Mouse (Mus musculus): ENCODE measurements around the gene Wdr74. TPM values are rescaled to one million over a fixed set of nuclear protein-coding genes. Genes with fewer than 3 reads are reported as not detected.
"Not testable (repeated sequence)": the region's sequence is repeated elsewhere in the genome, so short reads cannot be mapped to it uniquely, and the experiment has no call there.

Gene Wdr74
- polyA plus RNA-seq, 1 experiment from 2014 or later = 88.5 TPM

DNA sequence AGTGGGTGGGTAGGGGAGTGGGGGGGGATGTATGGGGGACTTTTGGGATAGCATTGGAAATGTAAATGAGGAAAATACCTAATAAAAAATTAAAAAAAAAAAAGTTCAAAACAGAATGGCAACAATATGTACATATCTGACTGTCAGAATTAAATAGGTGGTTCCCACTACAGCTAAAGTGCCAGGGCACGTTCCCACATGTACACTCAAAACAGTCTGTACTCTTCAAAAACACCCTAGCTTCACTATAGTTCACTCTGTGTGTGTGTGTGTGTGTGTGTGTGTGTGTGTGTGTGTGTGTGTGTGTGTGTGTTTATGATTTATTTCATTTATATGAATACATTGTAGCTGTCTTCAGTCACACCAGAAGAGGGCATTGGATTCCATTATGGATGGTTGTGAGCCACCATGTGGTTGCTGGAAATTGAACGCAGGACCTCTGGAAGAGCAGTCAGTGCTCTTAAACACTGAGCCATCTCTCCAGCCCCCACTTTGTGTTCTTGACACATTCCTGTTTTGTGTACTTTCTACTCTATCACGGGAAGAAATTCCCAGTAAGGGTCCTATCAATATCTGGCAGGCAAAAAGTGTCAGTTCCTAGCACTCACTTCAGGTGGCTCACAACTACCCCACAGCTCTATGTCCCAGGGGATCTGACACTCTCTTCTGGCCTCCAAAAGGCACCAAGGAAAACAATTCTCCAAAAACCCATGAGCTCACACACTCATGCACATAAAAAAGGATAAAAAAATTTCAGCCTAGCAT lies 7.1 kb upstream of the Wdr74 start:
- WGBS = 58% methylated on average over 3 of the region's 3 CpGs
- H3K27ac ChIP-seq; H3K4me3 ChIP-seq; H3K9ac ChIP-seq; ATAC-seq (ENCODE audit: insufficient number of reproducible peaks, insufficient read depth, low FRiP score, low TSS enrichment); H3K27me3 ChIP-seq; H3K4me2 ChIP-seq (replicated peaks); H3K9me3 ChIP-seq: not testable (repeated sequence)
- Histone ChIP-seq H3K4me1 (peaks cover 16% of the 10 kb centered on the region), H3K36me3 (peaks cover 27% of the 10 kb centered on the region)

DNA sequence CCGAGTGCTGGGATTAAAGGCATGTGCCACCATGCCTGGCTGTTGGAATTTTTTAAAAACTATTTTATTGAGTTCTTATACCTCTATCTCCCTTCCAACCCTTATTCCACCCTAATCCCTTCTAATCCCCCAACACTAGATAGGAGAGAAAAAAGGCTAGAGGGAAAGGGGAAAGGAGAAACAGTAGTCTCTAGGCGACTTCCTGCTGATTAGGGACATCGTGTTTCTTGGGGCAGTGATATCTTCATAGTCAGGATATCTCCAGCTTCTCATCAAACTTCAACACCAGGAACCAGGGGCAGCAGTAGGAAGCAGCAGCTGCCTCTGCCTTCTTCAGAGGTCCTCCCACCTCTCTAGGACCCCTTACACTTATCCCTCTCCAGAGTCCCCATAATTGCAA lies 1.3 kb upstream of the Wdr74 start:
- peaks cover 7% of the 10 kb centered on the region; the same call in 1 of the 2 replicates for H3K4me1 ChIP-seq
- no peak overlapping the region for H3K4me2 ChIP-seq (replicated peaks)
- ATAC-seq (ENCODE audit: insufficient number of reproducible peaks, insufficient read depth, low FRiP score, low TSS enrichment) = no peak
- no peak overlapping the region for H3K4me3 ChIP-seq
- peaks cover 16% of the 10 kb centered on the region for H3K36me3 ChIP-seq
- H3K27me3 ChIP-seq = no peaks in the 10 kb centered on the region
- H3K9me3 ChIP-seq = no peaks in the 10 kb centered on the region
- H3K27ac ChIP-seq = no peak overlapping the region
- H3K9ac ChIP-seq = no peak overlapping the region
- 75% methylated on average over 3 of the region's 3 CpGs for whole genome bisulfite sequencing

- H3K4me2 ChIP-seq (replicated peaks) = peak overlapping the region; percentile 89
- H3K4me3 ChIP-seq = peak overlapping the region; percentile 77
- peak overlapping the region; percentile 70 for H3K9ac ChIP-seq
- peaks cover 14% of the 10 kb centered on the region; the same call in 1 of the 2 replicates for H3K4me1 ChIP-seq
- peak overlapping the region; percentile 13 for H3K27ac ChIP-seq
- WGBS = 3% methylated on average over 11 of the region's 11 CpGs
- no peak for ATAC-seq (ENCODE audit: insufficient number of reproducible peaks, insufficient read depth, low FRiP score, low TSS enrichment)
- H3K9me3 ChIP-seq = no peaks in the 10 kb centered on the region
- H3K36me3 ChIP-seq = peaks cover 30% of the 10 kb centered on the region
- no peaks in the 10 kb centered on the region for H3K27me3 ChIP-seq
Observed at GRCm38 (mm10) chr19:8736160-8736467, 487 bp downstream of the Wdr74 start.

DNA sequence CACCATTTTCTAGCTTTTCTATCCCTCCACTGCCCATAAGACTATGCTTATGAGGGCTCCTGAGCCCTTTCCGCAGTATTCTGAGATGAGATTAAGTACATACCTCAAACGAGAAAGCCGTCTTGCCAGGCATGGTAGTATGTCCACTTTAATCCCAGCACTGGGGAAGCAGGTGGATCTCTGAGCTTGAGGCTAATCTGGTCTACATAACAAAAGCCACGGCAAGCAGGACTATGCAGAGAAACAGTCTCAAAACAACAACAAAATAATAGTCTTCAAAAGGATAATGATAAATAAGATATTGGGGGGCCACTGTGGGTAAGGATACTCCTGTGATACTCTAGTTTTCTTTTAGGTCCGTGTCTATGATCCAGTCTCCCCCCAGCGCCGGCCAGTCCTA lies 3.3 kb downstream of the Wdr74 start:
- Histone ChIP-seq H3K4me3 (no peak overlapping the region), H3K9me3 (no peaks in the 10 kb centered on the region), H3K9ac (no peak overlapping the region), H3K36me3 (peaks cover 42% of the 10 kb centered on the region), H3K27me3 (no peaks in the 10 kb centered on the region), H3K4me1 (peaks cover 23% of the 10 kb centered on the region), H3K4me2 (replicated peaks) (no peak overlapping the region), H3K27ac (no peak overlapping the region)
- WGBS = 94% methylated on average over 7 of the region's 7 CpGs
- ATAC-seq (ENCODE audit: insufficient number of reproducible peaks, insufficient read depth, low FRiP score, low TSS enrichment) = no peak

DNA sequence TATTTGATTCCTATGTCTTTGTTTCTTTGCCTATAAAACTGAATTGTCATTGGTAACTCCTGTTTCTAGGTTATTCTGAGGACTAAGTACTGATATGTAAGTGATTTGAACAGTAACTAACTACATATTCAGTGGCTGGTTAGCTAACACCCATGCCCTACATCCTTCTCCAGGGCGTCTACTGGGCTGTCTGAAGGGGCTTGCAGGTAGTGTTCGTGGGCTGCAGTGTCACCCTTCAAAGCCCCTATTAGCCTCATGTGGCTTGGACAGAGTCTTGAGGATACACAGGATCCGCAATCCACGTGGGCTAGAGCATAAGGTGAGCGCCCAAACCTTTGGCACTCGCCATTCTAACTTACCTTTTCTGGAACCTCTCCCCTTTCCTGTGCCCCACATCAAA lies 4.0 kb downstream of the Wdr74 start:
- H3K36me3 ChIP-seq = peaks cover 47% of the 10 kb centered on the region

DNA sequence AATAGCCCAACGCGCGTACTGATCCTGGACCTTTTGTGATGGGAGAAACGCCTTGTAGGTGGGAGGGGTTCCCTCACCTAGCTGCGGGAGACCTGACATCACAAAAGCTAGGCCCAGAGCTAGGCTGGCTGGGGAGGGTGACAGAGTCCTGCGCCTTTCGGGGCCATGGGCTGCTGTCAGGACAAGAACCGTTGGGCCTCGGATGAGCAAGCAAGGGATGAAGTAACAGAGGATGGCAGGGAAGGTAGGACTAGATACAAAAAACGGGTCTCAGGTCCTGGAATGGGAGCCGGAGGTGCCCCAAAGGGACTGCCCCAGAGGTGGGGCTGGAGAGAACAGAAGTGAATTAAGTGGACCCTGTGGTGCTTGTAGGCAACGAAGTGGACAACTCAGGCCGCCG lies 5.0 kb downstream of the Wdr74 start, which contains the start of gene 1700092M07Rik:
Gene 1700092M07Rik, plus strand, starts transcription at position 116 of the 400 bp plus-strand sequence.
- no peaks in the 10 kb centered on the region for H3K27me3 ChIP-seq
- H3K4me2 ChIP-seq (replicated peaks) = peak within 1 kb of the TSS; percentile 99
- peak within 1 kb of the TSS; percentile 93 for H3K9ac ChIP-seq
- H3K27ac ChIP-seq = peak within 1 kb of the TSS; percentile 93
- peaks cover 56% of the 10 kb centered on the region for H3K36me3 ChIP-seq
- WGBS = 70% methylated on average over 14 of the region's 14 CpGs
- H3K9me3 ChIP-seq = no peaks in the 10 kb centered on the region
- peaks cover 20% of the 10 kb centered on the region for H3K4me1 ChIP-seq
- H3K4me3 ChIP-seq = peak within 1 kb of the TSS; percentile 99
- ATAC-seq (ENCODE audit: insufficient number of reproducible peaks, insufficient read depth, low FRiP score, low TSS enrichment) = peak; percentile 1; the same call in 1 of the 2 replicates

More for the DNA sequence above, 4.0 kb downstream of the Wdr74 start:
- no peaks in the 10 kb centered on the region for H3K9me3 ChIP-seq
- H3K9ac ChIP-seq = no peak overlapping the region
- H3K27me3 ChIP-seq = no peaks in the 10 kb centered on the region
- no peak overlapping the region for H3K27ac ChIP-seq
- no peak overlapping the region for H3K4me3 ChIP-seq
- no peak for ATAC-seq (ENCODE audit: insufficient number of reproducible peaks, insufficient read depth, low FRiP score, low TSS enrichment)
- H3K4me1 ChIP-seq = peaks cover 23% of the 10 kb centered on the region
- no peak overlapping the region for H3K4me2 ChIP-seq (replicated peaks)
- 92% methylated on average over 6 of the region's 6 CpGs for WGBS

- Histone ChIP-seq H3K36me3 (peaks cover 63% of the 10 kb centered on the region), H3K9ac (peak within 1 kb of the TSS; percentile 93), H3K9me3 (no peaks in the 10 kb centered on the region), H3K27me3 (no peaks in the 10 kb centered on the region), H3K27ac (peak within 1 kb of the TSS; percentile 93), H3K4me3 (peak within 1 kb of the TSS; percentile 99), H3K4me1 (peaks cover 20% of the 10 kb centered on the region), H3K4me2 (replicated peaks) (peak within 1 kb of the TSS; percentile 99)
- ATAC-seq (ENCODE audit: insufficient number of reproducible peaks, insufficient read depth, low FRiP score, low TSS enrichment) = peak; percentile 96
- WGBS = under 1% methylated on average over 36 of the region's 36 CpGs
Observed at GRCm38 (mm10) chr19:8741243-8741869, 5.7 kb downstream of the Wdr74 start, which contains the start of gene Stx5a. Stx5a (plus strand) TSS chr19:8741413.

DNA sequence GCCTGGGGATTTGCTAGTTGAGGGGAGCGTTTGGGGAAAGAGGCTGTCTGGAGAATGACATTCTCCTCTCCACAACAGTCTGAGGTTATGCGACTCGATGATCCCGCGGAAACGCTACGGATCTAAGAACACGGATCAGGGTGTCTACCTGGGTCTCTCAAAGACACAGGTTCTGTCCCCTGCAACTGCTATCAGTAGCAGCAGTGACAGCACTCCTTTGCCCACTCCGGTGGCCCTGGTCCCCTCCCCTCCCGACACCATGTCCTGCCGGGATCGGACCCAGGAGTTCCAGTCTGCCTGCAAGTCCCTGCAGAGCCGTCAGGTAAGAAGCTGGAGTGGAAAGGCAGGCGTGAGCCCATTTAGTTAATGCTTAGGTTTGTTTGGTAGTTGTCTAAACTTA lies 6.5 kb downstream of the Wdr74 start:
- no peaks in the 10 kb centered on the region for H3K9me3 ChIP-seq
- ATAC-seq (ENCODE audit: insufficient number of reproducible peaks, insufficient read depth, low FRiP score, low TSS enrichment) = no peak
- peak overlapping the region; percentile 99 for H3K4me2 ChIP-seq (replicated peaks)
- WGBS = 17% methylated on average over 14 of the region's 14 CpGs
- peak overlapping the region; percentile 93; the same call in 1 of the 2 replicates for H3K27ac ChIP-seq
- peaks cover 16% of the 10 kb centered on the region for H3K4me1 ChIP-seq
- H3K27me3 ChIP-seq = no peaks in the 10 kb centered on the region
- peak overlapping the region; percentile 93 for H3K9ac ChIP-seq
- H3K4me3 ChIP-seq = peak overlapping the region; percentile 99
- H3K36me3 ChIP-seq = peaks cover 71% of the 10 kb centered on the region

- Histone ChIP-seq H3K36me3 (peaks cover 78% of the 10 kb centered on the region), H3K4me3 (no peak overlapping the region), H3K4me1 (peaks cover 16% of the 10 kb centered on the region), H3K27me3 (no peaks in the 10 kb centered on the region), H3K4me2 (replicated peaks) (no peak overlapping the region), H3K9ac (no peak overlapping the region), H3K27ac (no peak overlapping the region), H3K9me3 (no peaks in the 10 kb centered on the region)
- 93% methylated on average over 1 of the region's 1 CpGs for WGBS
- ATAC-seq (ENCODE audit: insufficient number of reproducible peaks, insufficient read depth, low FRiP score, low TSS enrichment) = no peak
Observed at GRCm38 (mm10) chr19:8745382-8745781, 9.8 kb downstream of the Wdr74 start.

GRCm38 (mm10) chr19:8747368-8747767 lies 11.7 kb downstream of the Wdr74 start:
- Histone ChIP-seq H3K9me3 (no peaks in the 10 kb centered on the region), H3K27ac (no peak overlapping the region), H3K36me3 (peaks cover 91% of the 10 kb centered on the region), H3K4me3 (no peak overlapping the region), H3K4me2 (replicated peaks) (no peak overlapping the region), H3K27me3 (no peaks in the 10 kb centered on the region), H3K4me1 (peaks cover 6% of the 10 kb centered on the region), H3K9ac (no peak overlapping the region)
- no peak for ATAC-seq (ENCODE audit: insufficient number of reproducible peaks, insufficient read depth, low FRiP score, low TSS enrichment)
- WGBS = 75% methylated on average over 2 of the region's 2 CpGs

- peak overlapping the region; percentile 61 for H3K4me2 ChIP-seq (replicated peaks)
- H3K9ac ChIP-seq = no peak overlapping the region
- H3K4me1 ChIP-seq = peaks cover 18% of the 10 kb centered on the region
- no peak overlapping the region for H3K4me3 ChIP-seq
- ATAC-seq (ENCODE audit: insufficient number of reproducible peaks, insufficient read depth, low FRiP score, low TSS enrichment) = no peak
- no peaks in the 10 kb centered on the region for H3K9me3 ChIP-seq
- H3K27me3 ChIP-seq = no peaks in the 10 kb centered on the region
- H3K27ac ChIP-seq = no peak overlapping the region
- peaks cover 41% of the 10 kb centered on the region for H3K36me3 ChIP-seq
- WGBS = 76% methylated on average over 3 of the region's 3 CpGs
Observed at GRCm38 (mm10) chr19:8755652-8756051, 20.0 kb downstream of the Wdr74 start.
